Mouse (Mus musculus): ENCODE measurements around the gene Cpxm2. TPM values are rescaled to one million over a fixed set of nuclear protein-coding genes. Genes with fewer than 3 reads are reported as not detected.

The Cpxm2 gene
- polyA plus RNA-seq, 1 experiment: not detected

- TF ChIP-seq POLR2A (IDR thresholded peaks at IDR 0.05; ENCODE audit: borderline replicate concordance, control insufficient read depth, low read depth, low read length) (no peak), CTCF (IDR thresholded peaks at IDR 0.05; ENCODE audit: control insufficient read depth, insufficient read depth, low read length) (no peak)
- Histone ChIP-seq H3K27ac (ENCODE audit: control insufficient read depth, insufficient read depth, low read depth, low read length, poor library complexity) (no peak overlapping the region), H3K4me3 (replicated peaks; ENCODE audit: control insufficient read depth, low read depth, low read length) (no peak overlapping the region), H3K4me1 (ENCODE audit: control insufficient read depth, insufficient read depth, low read length) (no peaks in the 10 kb centered on the region; the same call in 1 of the 2 replicates)
- 71% methylated on average over 7 of the region's 7 CpGs for WGBS
These were observed 31.3 kb downstream of the Cpxm2 start for GRCm38 (mm10) chr7:132123211-132123610.

- H3K4me1 ChIP-seq (ENCODE audit: control insufficient read depth, insufficient read depth, low read length): no peaks in the 10 kb centered on the region
- TF ChIP-seq POLR2A (IDR thresholded peaks at IDR 0.05; ENCODE audit: borderline replicate concordance, control insufficient read depth, low read depth, low read length) (no peak), CTCF (IDR thresholded peaks at IDR 0.05; ENCODE audit: control insufficient read depth, insufficient read depth, low read length) (no peak)
- H3K4me3 ChIP-seq (replicated peaks; ENCODE audit: control insufficient read depth, low read depth, low read length): no peak overlapping the region
- WGBS: 85% methylated on average over 4 of the region's 4 CpGs
- no peak overlapping the region for H3K27ac ChIP-seq (ENCODE audit: control insufficient read depth, insufficient read depth, low read depth, low read length, poor library complexity)
These were observed 34.7 kb downstream of the Cpxm2 start for GRCm38 (mm10) chr7:132119817-132120216.

- WGBS: 67% methylated on average over 5 of the region's 5 CpGs
- TF ChIP-seq POLR2A (IDR thresholded peaks at IDR 0.05; ENCODE audit: borderline replicate concordance, control insufficient read depth, low read depth, low read length): no peak
- TF ChIP-seq CTCF (IDR thresholded peaks at IDR 0.05; ENCODE audit: control insufficient read depth, insufficient read depth, low read length): no peak
- Histone ChIP-seq H3K4me3 (replicated peaks; ENCODE audit: control insufficient read depth, low read depth, low read length) (no peak overlapping the region), H3K27ac (ENCODE audit: control insufficient read depth, insufficient read depth, low read depth, low read length, poor library complexity) (no peak overlapping the region), H3K4me1 (ENCODE audit: control insufficient read depth, insufficient read depth, low read length) (no peaks in the 10 kb centered on the region)
These were observed 42.8 kb downstream of the Cpxm2 start for GRCm38 (mm10) chr7:132111770-132112169.

- WGBS: 81% methylated on average over 3 of the region's 3 CpGs
- no peak overlapping the region for H3K27ac ChIP-seq (ENCODE audit: control insufficient read depth, insufficient read depth, low read depth, low read length, poor library complexity)
- H3K4me1 ChIP-seq (ENCODE audit: control insufficient read depth, insufficient read depth, low read length): no peaks in the 10 kb centered on the region
- TF ChIP-seq POLR2A (IDR thresholded peaks at IDR 0.05; ENCODE audit: borderline replicate concordance, control insufficient read depth, low read depth, low read length) (no peak), CTCF (IDR thresholded peaks at IDR 0.05; ENCODE audit: control insufficient read depth, insufficient read depth, low read length) (no peak)
- no peak overlapping the region for H3K4me3 ChIP-seq (replicated peaks; ENCODE audit: control insufficient read depth, low read depth, low read length)
These were observed 44.2 kb downstream of the Cpxm2 start for GRCm38 (mm10) chr7:132110308-132110707.

GRCm38 (mm10) chr7:132106891-132107290 lies 47.6 kb downstream of the Cpxm2 start:
- Histone ChIP-seq H3K4me1 (ENCODE audit: control insufficient read depth, insufficient read depth, low read length) (no peaks in the 10 kb centered on the region), H3K27ac (ENCODE audit: control insufficient read depth, insufficient read depth, low read depth, low read length, poor library complexity) (no peak overlapping the region), H3K4me3 (replicated peaks; ENCODE audit: control insufficient read depth, low read depth, low read length) (no peak overlapping the region)
- 73% methylated on average over 4 of the region's 4 CpGs for WGBS
- TF ChIP-seq POLR2A (IDR thresholded peaks at IDR 0.05; ENCODE audit: borderline replicate concordance, control insufficient read depth, low read depth, low read length) (no peak), CTCF (IDR thresholded peaks at IDR 0.05; ENCODE audit: control insufficient read depth, insufficient read depth, low read length) (no peak)

- TF ChIP-seq CTCF (IDR thresholded peaks at IDR 0.05; ENCODE audit: control insufficient read depth, insufficient read depth, low read length): no peak
- TF ChIP-seq POLR2A (IDR thresholded peaks at IDR 0.05; ENCODE audit: borderline replicate concordance, control insufficient read depth, low read depth, low read length): no peak
- no peaks in the 10 kb centered on the region for H3K4me1 ChIP-seq (ENCODE audit: control insufficient read depth, insufficient read depth, low read length)
- 63% methylated on average over 4 of the region's 4 CpGs for WGBS
- H3K4me3 ChIP-seq (replicated peaks; ENCODE audit: control insufficient read depth, low read depth, low read length): no peak overlapping the region
- H3K27ac ChIP-seq (ENCODE audit: control insufficient read depth, insufficient read depth, low read depth, low read length, poor library complexity): no peak overlapping the region
These were observed 49.2 kb downstream of the Cpxm2 start for GRCm38 (mm10) chr7:132105326-132105725.

- WGBS: 64% methylated on average over 4 of the region's 4 CpGs
These were observed 56.1 kb downstream of the Cpxm2 start for GRCm38 (mm10) chr7:132098441-132098840.

GRCm38 (mm10) chr7:132094666-132095065 lies 59.9 kb downstream of the Cpxm2 start:
- TF ChIP-seq POLR2A (IDR thresholded peaks at IDR 0.05; ENCODE audit: borderline replicate concordance, control insufficient read depth, low read depth, low read length) (no peak), CTCF (IDR thresholded peaks at IDR 0.05; ENCODE audit: control insufficient read depth, insufficient read depth, low read length) (no peak)
- 51% methylated on average over 7 of the region's 7 CpGs for WGBS
- Histone ChIP-seq H3K4me1 (ENCODE audit: control insufficient read depth, insufficient read depth, low read length) (no peaks in the 10 kb centered on the region), H3K4me3 (replicated peaks; ENCODE audit: control insufficient read depth, low read depth, low read length) (no peak overlapping the region), H3K27ac (ENCODE audit: control insufficient read depth, insufficient read depth, low read depth, low read length, poor library complexity) (no peak overlapping the region)

More at GRCm38 (mm10) chr7:132098441-132098840, 56.1 kb downstream of the Cpxm2 start:
- TF ChIP-seq CTCF (IDR thresholded peaks at IDR 0.05; ENCODE audit: control insufficient read depth, insufficient read depth, low read length): no peak
- Histone ChIP-seq H3K27ac (ENCODE audit: control insufficient read depth, insufficient read depth, low read depth, low read length, poor library complexity) (no peak overlapping the region), H3K4me1 (ENCODE audit: control insufficient read depth, insufficient read depth, low read length) (no peaks in the 10 kb centered on the region), H3K4me3 (replicated peaks; ENCODE audit: control insufficient read depth, low read depth, low read length) (no peak overlapping the region)

GRCm38 (mm10) chr7:132091551-132091950 lies 63.0 kb downstream of the Cpxm2 start:
- WGBS: 86% methylated on average over 7 of the region's 7 CpGs
- Histone ChIP-seq H3K4me1 (ENCODE audit: control insufficient read depth, insufficient read depth, low read length) (no peaks in the 10 kb centered on the region), H3K27ac (ENCODE audit: control insufficient read depth, insufficient read depth, low read depth, low read length, poor library complexity) (no peak overlapping the region), H3K4me3 (replicated peaks; ENCODE audit: control insufficient read depth, low read depth, low read length) (no peak overlapping the region)
- TF ChIP-seq CTCF (IDR thresholded peaks at IDR 0.05; ENCODE audit: control insufficient read depth, insufficient read depth, low read length) (no peak), POLR2A (IDR thresholded peaks at IDR 0.05; ENCODE audit: borderline replicate concordance, control insufficient read depth, low read depth, low read length) (no peak)
